Mouse (Mus musculus): ENCODE measurements around the gene Ubc. TPM values are rescaled to one million over a fixed set of nuclear protein-coding genes. Genes with fewer than 3 reads are reported as not detected.

Ubc gene
- total RNA-seq, 2 experiments from 2014 or later, result 1,764 to 2,031 TPM

DNA sequence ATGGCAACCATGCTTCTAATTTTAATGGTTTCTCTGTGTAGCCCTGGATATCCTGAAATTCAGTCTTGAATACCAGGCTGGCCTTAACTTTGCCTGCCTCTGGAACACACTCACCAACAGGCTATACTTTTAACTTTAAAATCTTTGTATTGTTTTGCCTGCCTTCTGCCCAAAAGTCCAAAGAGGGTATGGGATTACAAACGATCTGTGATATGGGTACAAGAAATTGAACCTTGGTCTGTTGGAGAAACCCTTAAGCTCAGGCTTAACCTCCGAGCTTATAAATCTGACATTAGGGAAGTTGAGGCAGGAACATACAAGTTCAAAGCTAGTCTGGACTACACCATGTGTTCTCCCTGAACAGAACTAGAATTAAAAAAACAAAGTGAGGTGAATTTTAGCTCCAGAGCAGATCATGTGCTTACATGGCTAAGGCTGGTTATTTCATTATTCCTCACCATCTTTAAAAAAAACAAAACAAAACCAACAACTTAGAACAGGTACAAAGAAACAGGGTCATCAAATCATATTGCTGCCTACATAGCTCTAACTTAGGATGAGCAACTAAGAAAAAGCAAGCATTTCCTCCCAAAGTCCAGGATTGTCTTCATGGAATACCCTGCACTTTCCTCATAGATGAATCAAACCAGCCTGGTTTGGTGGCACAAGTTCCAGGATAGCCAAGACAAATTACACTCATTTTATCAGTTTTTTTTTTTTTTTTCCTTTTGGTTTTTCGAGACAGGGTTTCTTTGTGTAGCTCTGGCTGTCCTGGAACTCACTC lies 6.2 kb downstream of the Ubc start:
- DNase-seq (ENCODE audit: low spot score), result no peak

DNA sequence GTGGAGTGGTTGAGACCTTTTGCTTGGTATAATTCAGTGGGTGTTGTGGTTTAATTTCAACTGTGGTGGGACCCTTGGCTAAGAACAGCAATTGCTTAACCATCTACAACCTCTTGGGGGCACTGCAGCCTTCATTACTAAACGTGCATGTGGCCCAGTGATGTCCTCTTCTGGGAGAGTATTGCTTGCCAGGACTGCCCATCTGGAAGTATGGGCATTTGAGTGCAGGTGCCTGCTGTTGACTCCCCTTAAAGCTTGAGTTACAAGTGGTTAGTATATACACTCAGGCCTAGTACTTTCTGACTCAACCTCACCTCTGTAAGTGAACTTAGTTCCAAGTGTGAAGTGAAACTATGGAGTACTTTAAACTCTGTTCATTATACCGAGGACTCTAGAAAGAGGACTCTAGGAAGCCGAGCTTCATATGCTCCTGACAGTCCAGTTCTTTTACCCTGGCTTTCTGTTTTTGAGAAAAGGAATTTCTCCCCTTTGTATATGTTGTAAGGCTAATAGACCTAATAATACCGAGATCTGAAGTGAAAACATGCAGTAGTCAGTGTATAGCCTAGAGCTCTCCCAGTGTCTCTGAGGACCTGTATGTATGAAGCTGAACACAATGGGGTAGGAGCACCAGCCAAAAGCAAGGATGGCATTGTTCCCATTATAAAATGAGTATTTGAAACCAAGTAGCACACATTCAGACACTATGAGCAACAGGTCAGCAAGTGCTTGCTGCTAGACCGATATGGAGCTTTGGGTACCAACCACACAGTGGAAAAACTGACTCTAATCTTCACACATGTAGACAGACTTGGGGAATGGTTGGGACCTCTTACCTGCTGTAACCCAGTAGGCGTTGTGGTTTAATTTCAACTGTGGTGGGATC lies 7.1 kb downstream of the Ubc start:
- peak; percentile 73 for DNase-seq (ENCODE audit: low spot score)

DNA sequence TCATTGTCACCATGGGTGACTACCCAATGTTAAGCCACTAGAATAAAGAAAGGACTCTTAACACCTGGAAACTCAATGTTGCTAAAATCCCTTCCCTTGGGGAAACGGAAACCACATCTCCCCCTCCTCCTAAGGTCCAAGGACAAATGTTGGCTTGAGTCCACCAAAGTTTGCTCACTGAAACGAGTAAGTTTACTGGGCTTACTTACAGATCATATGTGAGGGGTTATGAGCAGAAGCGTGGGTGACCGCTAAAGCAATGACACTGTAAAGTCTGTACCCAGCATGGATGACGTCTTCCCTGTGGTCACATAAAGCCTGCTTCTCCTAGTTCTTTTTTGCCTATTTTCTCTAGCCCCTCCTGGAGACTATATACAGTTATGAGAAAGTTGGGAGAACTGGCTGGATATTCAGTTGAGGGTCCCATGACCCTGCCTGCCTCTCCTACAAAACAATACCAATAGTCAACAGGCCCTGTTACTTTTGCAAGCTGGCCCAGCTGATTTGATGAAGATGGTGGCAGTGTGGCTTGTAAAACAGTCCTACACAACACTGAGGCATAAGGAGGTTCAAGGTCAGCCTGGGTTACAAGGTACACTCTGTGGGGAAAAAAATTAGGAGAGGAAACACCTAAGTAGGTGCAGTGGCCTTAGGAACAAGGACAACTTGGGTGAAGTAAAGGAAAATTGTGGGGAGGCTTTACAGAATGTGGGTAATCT lies 7.9 kb downstream of the Ubc start:
- DNase-seq (ENCODE audit: low spot score), result no peak

GRCm38 (mm10) chr5:125378919-125379318 lies 11.1 kb downstream of the Ubc start:
- no peak for DNase-seq (ENCODE audit: low spot score)

GRCm38 (mm10) chr5:125377214-125377613 lies 12.8 kb downstream of the Ubc start:
- DNase-seq (ENCODE audit: low spot score), result no peak

DNA sequence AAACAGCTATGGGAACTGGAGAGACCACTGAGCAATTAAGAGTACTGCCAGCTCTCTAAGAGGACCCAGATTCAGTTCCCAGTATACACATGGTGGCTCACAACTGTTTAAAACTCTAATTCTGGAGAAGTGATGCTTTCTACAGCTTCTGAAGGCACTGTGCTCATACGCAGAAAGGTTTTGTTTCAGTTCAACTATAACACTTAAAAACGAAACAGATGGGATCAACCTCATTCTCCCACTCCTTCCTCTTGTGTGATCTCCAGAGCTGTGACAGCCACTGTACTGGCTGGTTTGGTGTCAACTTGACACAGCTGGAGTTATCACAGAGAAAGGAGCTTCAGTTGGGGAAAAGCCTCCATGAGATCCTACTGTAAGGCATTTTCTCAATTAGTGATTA lies 14.1 kb downstream of the Ubc start:
- no peak for DNase-seq (ENCODE audit: low spot score)

DNA sequence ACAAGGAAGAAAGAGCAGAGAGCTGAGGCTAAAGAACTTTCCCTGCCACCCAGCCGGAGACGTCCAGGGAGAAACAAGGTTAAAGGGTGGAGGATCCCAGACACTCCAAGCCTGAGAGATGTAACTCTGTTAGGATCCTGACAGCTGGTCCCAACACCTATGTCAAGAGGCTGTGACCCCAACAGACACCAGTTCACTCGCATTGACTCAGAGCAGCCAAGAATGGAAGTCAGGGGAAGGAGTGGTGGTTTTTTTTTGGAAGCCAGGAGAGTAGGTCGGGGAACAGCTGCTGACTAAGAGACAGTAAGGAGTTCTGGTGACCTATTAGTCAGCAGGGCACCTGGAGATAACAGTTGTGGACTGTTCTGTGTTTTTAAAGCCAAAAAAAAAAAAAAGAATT lies 18.0 kb downstream of the Ubc start:
- DNase-seq (ENCODE audit: low spot score), result no peak

- DNase-seq (ENCODE audit: low spot score), result no peak
These were observed 18.9 kb downstream of the Ubc start for GRCm38 (mm10) chr5:125370950-125371693.

- peak; percentile 68 for DNase-seq (ENCODE audit: low spot score)
These were observed 21.4 kb downstream of the Ubc start for GRCm38 (mm10) chr5:125368568-125368967.

GRCm38 (mm10) chr5:125368156-125368555 lies 21.8 kb downstream of the Ubc start:
- no peak for DNase-seq (ENCODE audit: low spot score)

DNA sequence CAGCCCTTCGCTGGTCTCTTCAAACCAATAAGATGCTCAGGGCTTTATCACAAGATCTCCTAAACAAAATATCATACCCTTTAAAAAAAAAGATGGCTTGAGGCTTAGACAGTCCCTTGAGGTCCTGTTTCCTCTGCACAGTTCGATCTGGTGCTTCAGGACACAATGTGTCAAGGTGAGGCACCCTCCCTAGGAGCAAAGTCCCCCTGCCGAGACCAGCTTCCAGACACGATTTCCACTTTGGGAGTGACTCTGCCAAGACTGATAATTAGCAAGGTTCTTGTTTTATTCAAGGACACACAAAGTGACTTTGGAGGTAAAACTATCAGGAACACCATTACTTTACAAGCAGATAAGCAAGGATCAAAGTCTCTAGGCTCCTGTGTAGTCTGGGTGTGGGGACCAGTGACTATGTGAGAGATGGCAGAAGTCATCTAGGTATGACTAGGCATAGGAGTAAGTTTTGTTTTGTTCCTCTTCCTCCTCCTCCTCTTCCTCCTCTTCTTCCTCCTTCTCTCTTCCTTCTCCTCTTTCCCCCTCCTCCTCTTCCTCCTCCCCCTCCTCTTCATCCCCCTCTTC lies 25.1 kb downstream of the Ubc start:
- no peak for DNase-seq (ENCODE audit: low spot score)

GRCm38 (mm10) chr5:125363894-125364293 lies 26.1 kb downstream of the Ubc start:
- DNase-seq (ENCODE audit: low spot score), result no peak

- DNase-seq (ENCODE audit: low spot score), result no peak
These were observed 29.0 kb downstream of the Ubc start for GRCm38 (mm10) chr5:125360981-125361510.

DNA sequence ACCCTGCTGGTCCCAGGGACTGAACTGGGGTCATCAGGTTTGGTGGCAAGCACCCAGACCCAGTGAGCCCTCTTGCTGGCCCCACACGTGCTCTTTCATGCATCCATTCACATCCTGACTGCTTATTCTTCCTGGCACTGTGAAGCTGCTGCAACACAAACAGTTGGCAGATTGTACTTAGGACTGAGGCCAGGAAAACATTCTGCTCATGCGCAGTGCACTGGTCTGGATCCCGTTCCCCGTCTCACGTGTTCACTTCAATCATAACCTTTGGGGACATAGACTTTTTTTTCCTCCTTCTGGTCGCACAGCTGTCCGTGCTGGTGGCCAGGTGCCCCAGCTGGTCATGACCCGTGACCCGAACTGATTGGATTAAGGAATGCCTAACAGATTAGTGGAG lies 29.4 kb downstream of the Ubc start:
- DNase-seq (ENCODE audit: low spot score), result peak; percentile 36

GRCm38 (mm10) chr5:125358270-125358608 lies 31.8 kb downstream of the Ubc start:
- no peak for DNase-seq (ENCODE audit: low spot score)

DNA sequence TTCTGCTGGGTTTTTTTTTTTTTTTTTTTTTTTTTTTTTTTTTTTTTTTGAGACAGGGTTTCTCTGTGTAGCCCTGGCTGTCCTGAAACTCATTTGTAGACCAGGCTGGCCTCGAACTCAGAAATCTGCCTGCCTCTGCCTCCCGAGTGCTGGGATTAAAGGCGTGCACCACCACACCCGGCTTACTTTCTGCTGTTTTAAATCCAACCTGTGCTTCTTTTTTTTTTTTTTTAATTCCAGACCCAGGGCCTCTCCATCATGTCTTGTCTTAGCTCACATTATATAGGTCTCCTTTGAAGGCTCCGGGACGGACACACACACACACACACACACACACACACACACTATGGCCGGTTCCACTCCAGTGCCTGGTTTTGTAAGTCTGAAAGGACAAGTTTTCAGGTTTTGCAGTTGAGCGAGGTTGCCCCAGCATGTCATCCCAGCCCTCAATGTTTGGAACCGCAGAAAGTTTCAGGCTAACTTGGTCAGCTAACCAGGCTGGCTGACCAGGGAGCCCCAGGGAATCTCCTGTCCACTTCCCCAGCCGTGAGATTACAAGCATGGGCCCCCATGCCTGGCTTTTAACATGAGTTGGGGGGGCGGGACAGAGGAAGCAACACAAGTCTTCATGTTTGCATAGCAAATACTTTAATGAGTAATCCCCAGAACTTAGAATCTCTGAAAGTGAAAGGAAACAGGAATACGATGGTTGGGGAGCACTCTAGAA lies 32.3 kb downstream of the Ubc start:
- no peak for DNase-seq (ENCODE audit: low spot score)

GRCm38 (mm10) chr5:125355650-125356049 lies 34.4 kb downstream of the Ubc start:
- no peak for DNase-seq (ENCODE audit: low spot score)

DNA sequence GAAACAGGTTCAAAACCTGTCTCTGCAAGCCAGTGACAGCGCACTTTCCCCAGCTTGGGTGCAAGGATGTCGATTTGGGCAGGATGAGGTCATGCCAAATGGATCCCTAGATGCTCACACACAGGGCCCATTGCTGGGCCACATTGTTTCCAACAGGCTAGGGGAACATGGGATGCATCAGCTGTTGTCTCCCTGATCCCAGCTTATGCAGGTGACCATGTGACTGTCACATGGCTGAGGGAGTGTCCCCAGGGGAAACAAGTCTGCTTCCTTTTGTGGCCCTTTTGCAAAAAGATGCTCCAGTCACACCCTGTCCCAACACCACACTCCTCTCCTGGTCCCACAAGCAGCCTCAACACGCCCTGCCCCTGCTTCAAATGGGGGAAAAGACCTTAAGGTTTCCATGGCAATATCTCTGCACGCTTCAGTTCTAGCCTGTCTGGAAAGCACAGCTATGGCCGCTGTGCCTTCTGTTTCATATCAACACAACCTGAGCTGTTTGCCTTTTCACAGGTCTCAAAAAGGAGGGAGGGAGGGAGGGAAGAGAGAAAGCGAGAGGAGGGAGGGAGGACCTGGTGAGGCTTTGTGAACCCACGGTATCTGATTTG lies 35.0 kb downstream of the Ubc start:
- DNase-seq (ENCODE audit: low spot score), result no peak

- DNase-seq (ENCODE audit: low spot score), result no peak
These were observed 37.2 kb downstream of the Ubc start for GRCm38 (mm10) chr5:125352781-125353294.

All from gastrocnemius, adult 18-20 months (tissue).